Mouse (Mus musculus) c-Kit-positive CD71-negative TER-119-negative erythroid progenitor cells, embryonic 14.5 days (primary cell): ENCODE measurements at regions not wholly inside any gene's neighbourhood (a gene's known extent, or its start where the extent isn't known, plus 50 kb on each side); places are given as distances from the start of the nearest gene placed in this dataset.

ENCODE experiments used
- DNase-seq: peaks from one replicate; pipeline ENCODE4 v3.0.0-alpha.2; 2013; ENCODE audit warnings: low read depth

DNA sequence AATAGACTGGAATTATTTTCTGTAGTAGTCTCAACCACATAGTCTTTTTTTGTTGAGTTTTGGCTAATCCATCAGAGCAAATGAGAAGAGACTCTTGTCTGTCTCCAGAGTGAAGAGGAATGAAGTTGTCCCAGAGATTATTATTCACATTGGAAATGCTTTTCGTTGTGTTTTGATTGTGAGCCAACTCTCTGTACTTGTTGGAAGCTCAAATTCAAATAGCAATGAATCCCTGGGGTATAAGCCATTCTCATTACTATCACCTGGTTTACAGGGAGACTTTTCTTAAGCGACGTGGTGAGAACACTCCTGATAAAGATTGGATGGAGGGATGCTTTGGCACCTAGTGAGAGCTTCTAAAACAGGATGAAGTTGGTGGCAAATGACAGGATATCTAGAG lies 459.3 kb upstream of the Jag1 start:
- DNase-seq = no peak

- DNase-seq = no peak
Measured at GRCm38 (mm10) chr2:137574845-137575449, 458.5 kb upstream of the Jag1 start.

GRCm38 (mm10) chr2:137571146-137571545 lies 454.7 kb upstream of the Jag1 start:
- DNase-seq = no peak

DNA sequence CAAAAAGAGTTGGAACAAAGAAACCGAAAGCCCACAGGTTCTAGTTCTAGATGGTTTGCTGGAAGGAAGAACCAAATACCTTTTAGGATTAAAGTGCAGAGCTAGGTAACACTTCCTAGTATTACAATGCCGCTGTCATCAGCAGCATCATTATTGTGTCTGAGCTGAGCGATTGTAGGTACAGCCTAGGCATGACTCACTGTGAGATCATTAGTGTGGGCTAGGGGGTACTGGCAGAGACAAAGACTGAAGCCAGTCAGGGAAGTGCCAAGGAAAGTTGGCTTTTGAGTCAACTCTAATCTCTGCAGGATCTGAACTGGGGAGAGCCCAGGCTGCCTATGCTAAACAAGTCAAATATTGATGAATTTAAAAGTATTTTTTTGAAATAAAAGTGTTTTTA lies 450.2 kb upstream of the Jag1 start:
- DNase-seq = no peak

- no peak for DNase-seq
Measured at GRCm38 (mm10) chr2:137564064-137564624, 447.7 kb upstream of the Jag1 start.

GRCm38 (mm10) chr2:137560366-137560765 lies 443.9 kb upstream of the Jag1 start:
- no peak for DNase-seq

DNA sequence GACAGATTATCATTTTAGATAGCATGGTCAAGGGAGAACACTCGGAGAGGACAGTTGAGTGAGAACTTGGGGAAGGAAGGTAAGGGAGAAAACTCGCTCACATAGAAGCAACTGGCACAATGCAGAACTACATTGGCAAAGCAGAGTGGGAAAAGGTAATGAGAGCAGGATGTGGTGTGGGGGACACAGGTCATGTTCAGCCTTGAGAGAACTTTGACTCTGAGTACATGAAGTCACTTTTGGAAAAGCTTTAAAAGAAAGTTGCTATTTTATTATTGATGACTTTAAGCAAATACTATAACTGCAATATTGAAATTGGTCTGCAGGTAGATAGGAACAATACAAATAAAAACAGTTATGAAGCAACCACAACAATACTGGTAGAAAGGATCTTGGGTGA lies 437.4 kb upstream of the Jag1 start:
- no peak for DNase-seq

DNA sequence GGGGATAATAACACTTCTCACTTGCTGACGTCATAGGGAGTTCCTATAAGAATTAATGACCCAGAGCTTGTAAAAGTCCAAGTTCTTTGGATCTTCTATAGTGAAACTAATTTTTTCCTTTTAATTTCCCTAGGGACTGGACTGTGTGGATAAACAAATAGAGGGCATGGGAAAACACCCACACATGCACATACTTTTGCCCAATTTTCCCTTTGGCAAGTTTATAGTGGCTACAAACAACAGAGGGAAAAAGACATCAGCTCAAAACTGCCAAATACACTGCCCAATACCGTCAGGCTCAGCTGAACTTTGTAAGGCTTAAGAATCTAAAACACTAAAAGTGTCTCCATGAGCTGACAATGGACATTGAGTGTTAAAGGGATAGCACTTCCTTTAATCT lies 420.1 kb upstream of the Jag1 start:
- DNase-seq = no peak

GRCm38 (mm10) chr2:137516271-137516670 lies 399.8 kb upstream of the Jag1 start:
- DNase-seq = no peak

DNA sequence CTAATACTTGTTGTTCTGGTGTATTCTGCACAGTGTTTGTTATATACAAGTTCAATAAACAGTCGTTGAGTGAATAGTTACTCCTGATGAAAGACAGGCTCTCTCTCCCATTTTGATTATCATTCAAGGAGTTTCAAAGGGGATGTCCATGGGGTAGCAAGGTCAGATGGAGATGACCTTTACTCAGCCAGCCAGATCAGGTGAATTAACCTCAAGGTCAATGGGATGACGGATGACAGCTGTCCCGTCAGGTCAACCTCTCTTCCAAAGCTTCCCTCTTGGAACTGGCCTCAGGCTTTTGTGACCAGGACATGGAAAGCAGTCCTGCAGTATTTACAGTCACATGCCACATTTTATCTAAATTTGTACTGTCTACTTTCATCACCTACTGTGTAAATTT lies 398.6 kb upstream of the Jag1 start:
- no peak for DNase-seq

DNA sequence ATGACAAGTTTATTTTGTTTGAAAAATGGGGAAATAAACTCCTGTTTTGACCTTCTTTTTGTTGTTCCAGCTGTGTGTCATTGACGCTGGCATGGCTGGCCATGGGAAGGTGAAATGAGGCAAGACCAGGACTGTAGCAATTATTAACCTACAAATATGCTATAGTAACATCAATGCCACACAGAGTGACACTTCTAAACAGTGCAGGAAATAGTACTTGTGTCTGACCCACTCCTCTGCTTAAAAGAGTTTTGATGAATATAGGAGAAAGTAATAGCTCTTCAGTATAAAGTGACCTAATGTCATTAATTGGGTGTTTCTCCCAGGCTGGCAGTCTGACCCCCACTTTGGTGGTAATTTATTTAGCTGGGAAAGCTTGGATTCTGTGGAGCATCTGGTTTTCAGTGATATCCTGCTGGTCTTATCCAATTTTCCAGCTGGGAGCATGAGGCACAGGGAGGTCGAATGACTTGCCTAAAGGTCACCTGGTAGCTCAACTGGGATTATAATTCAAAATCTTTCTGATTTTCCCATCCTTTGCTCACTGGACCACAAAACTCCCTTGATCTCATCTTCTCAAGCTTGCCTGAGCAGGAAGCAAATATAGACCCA lies 397.6 kb upstream of the Jag1 start:
- no peak for DNase-seq

DNA sequence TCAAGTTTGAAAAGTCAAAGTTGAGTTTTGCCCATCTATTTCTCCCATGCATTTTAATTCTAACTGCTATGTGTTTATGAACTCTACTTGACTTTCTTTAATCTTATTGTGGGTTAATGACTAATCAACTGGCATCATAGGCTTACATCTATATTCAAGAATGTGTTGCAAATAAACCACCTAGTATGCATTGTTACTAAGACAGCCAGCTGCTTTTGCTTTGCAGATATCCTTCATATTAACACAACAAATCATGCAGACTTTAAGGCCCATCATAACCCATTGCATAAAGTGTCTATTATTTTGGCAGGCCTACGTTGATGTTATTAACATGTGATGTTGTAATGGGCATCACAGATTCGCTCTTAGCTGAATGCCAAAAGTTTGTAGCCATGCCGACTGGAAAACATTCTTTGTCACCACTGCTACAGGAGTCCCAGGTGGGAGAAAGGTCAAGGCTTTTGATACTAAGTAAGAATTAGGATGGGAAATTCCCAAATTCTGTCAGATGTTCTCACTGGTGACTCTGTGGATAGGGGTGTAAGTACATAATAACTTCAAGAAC lies 394.3 kb upstream of the Jag1 start:
- DNase-seq = no peak

DNA sequence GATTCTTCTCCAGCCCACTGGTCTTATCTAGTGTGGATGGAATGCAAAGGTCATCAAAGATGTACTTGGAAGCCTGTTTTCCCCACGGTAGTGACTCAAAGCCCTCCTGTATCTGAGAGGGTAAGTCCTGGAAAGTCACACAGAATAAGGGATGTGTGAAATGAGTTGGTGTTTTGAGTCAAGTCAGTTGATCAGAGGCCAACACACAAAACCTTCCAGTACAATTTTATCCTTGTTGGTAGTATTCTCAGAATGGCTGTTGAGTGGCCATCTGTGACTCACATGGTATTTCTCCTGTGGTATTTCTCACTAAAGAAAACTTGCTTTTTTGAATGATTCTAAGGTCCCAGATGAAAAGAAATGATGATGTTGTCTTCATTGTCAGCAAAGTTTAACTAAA lies 384.8 kb upstream of the Jag1 start:
- DNase-seq = no peak

- DNase-seq = no peak
Measured at GRCm38 (mm10) chr2:137497616-137498015, 381.2 kb upstream of the Jag1 start.

DNA sequence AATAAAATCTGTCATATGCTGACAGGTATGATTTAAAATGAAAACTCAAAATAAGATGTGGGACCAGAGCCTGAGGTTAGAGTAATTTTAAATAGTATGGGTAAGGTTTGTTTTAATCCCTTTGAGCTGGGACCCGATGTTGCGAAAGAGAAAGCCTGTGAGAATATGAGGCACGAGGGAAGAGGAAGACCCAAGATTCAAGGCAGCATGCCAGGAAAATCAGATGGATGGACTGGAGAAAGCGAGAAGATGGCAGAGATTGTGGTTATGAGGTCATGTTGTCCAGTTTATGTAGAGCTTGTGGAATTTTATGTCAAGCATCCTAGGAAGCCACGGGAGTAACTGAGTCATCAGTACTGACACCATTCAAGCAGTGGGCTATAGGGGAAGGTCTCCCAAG lies 377.2 kb upstream of the Jag1 start:
- DNase-seq = no peak

DNA sequence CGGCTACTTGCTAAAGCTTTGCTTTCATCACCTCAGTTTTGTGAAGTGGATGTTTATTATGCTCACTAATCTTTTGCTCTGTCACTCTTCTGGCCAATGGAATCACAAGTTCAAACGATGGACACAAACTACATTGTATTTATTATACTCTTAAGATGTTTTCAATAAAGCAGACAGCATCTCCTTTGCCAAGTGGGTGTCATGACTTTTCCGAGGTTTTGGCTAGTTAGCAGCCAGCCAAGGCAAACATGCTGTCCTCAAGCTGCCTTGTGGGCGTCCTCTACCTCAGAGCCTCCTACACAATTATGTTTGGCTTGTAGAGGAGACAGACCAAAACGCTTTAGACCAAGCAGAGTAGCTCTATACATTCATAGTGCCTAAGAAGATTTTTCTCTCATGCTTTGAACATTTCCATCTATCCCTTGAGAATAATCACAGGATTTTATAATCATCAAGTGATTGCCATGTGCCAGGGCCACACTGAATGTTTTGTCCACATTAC lies 372.8 kb upstream of the Jag1 start:
- no peak for DNase-seq

- DNase-seq = no peak
Measured at GRCm38 (mm10) chr2:137468769-137469168, 352.3 kb upstream of the Jag1 start.

DNA sequence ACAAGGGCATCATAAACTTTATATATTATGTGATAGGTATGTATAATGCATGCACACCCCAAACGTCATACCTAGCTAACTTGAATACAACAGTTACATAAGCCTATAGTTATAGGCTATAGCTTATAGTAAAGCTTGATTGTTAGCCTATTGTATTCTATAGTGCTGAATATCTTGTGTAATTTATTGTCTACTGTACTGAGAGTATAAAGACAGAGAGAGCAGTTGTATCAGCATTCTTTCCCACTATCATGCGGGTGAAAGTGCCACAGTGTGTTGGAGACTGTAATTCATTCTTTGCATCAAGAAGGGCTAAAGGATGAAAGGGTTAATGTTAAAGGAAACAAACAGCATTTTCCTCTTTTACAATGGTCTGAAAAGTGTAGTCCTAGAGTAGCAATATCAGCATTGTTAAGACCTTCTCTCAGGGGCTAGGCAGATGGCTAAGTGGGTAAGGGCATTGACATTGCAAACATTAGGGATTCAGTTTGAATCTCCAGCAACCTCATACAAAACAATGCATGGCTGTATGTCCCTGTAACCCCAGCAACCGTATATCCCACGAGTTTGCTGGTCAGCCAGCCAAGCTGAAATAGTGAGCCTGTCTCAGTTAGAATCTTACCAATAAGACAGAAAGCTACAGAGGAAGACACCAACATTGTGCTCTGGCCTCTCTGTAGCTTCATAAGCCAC lies 340.8 kb upstream of the Jag1 start:
- no peak for DNase-seq

DNA sequence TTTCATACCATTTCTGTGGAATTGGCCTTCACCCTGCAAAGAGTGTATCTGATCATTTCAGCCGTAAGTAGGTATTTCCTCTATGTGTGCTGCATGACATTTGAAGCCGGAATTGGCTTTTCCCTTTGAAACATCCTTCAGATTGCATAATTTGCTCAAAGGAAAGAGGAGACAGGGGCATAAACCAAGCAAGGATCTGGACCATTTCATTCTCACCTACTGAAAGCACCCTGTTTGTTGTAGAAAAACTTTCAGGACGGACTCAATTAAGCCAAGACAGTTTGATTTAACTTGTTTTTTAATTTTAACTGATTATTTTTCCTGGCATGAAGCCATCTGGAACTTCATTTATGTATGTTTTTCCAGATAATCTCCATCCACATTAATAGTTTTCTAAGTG lies 340.0 kb upstream of the Jag1 start:
- DNase-seq = no peak

DNA sequence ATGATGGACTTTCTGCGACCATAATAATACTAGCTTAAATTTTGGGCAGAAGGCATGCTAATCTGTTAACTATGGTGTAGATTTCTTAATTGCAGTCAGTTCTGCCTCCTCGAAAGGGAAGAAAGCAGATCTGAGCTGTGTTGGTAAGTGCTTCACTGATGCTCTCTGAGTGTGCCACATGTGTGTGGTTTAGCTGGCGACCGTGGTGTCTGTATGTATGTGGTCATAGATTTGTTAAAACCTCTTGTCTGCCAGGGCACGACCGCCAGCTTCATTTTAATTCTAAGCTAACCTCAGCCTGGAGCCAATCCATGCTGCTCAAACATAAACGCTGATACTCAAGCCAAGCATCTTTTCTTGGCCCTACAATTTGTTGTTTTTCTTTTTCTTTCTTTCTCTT lies 330.5 kb upstream of the Jag1 start:
- DNase-seq = no peak

GRCm38 (mm10) chr2:137437741-137438140 lies 321.3 kb upstream of the Jag1 start:
- no peak for DNase-seq

DNA sequence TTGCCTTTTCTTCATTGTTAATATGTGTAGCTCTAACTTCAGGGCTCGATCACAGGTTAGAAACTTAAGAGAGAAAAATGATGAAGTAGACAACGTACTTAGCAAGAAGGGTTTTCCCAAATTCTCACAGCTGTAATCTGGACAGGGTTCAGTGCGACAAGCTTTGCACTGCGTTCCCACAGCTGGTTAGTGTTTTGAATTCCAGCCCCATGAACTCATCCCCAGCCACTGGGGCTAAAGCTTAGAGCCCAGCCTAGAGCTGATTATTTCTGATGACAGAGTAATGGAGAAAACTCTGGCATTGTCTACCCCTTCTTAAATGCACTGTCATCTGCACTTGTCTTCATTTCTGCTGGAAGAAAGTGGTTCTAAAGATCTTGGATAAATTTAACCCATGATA lies 319.7 kb upstream of the Jag1 start:
- DNase-seq = no peak

- no peak for DNase-seq
Measured at GRCm38 (mm10) chr2:137422656-137423055, 306.2 kb upstream of the Jag1 start.
